Mouse (Mus musculus): ENCODE data around the gene Defb19.
A peak's percentile ranks its signal among the peaks of the same experiment; 100 is the strongest.

GRCm38 (mm10) chr2:152542897-152543296 lies 37.2 kb downstream of the Defb19 start:
- TF ChIP-seq CTCF (IDR thresholded peaks at IDR 0.05; ENCODE audit: low read depth) (peak; percentile 26; the same call in 1 of the 2 replicates), EP300 (optimal IDR thresholded peaks at IDR 0.05) (no peak)

Measured in stomach, postnatal 0 days (tissue).